ENCODE assay signal across 8 mouse cellular contexts in the genomic region with DNA sequence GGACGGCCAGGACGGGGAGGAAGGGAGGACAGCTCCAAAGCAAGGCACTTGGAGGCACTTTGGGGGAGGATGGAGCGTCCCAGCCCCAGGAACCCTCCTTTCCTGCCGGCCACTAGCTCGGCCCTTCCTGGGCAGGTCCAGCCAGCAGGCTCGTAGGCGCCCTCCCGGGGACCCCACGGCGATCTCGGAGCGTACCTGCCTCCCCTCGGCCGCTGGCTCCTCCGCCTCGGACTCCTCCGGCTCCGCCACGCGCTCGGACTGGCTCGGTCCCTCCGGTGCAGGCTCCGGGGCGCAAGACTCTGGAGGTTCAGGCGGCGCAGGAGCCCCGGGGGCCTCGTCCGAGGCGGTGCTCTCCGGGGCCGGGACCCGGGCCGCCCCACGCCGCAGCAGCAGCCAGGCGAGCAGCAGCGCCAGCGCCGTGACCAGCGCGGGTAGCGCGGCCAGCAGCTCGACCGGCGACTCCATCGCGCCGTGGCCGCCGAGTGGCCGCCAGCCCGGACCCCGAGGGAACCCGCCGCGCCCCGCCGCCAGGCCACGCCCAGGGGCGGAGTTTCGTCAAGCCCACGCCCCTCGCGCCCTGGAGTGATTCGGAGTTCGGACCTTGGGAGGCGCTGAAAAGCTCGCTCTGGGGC. TPM values are rescaled to one million over a fixed set of nuclear protein-coding genes. Genes with fewer than 3 reads are reported as not detected.
DNase-seq lines count a peak whose midpoint lies in the region; ATAC-seq and TF ChIP-seq lines count a peak whose summit lies in the region.

Gene Mxra7, minus strand, starts transcription at position 513 of the 632 bp plus-strand sequence.

- peak within 1 kb of the TSS; percentile 66 for H3K9ac ChIP-seq in MEL (ENCODE audit: control insufficient read depth, low read depth, low read length, poor library complexity, severe bottlenecking)
- peak within 1 kb of the TSS; percentile 73 for H3K9ac ChIP-seq in forebrain, embryonic 13.5 days

- H3K27ac ChIP-seq in MEL (ENCODE audit: control insufficient read depth, low read depth, low read length), result no peak within 1 kb of the TSS
- H3K27ac ChIP-seq in forebrain, embryonic 13.5 days, result peak within 1 kb of the TSS; percentile 49

- H3K36me3 ChIP-seq in MEL (ENCODE audit: control insufficient read depth in 1 of 2, insufficient read depth in 2 of 2, low read length in 2 of 2), result no peaks in the 10 kb centered on the region
- H3K36me3 ChIP-seq in forebrain, embryonic 13.5 days (ENCODE audit: poor library complexity, severe bottlenecking), result peaks cover 7% of the 10 kb centered on the region

- intact Hi-C loops in heart, postnatal 25 days (cut with DNase I), result no loop called here

- H3K9me3 ChIP-seq in MEL (replicated peaks; ENCODE audit: insufficient read depth, low read length), result no peaks in the 10 kb centered on the region
- H3K9me3 ChIP-seq in forebrain, embryonic 13.5 days (replicated peaks), result no peaks in the 10 kb centered on the region

- no peaks in the 10 kb centered on the region for H3K79me2 ChIP-seq in MEL (ENCODE audit: control insufficient read depth, insufficient read depth, low read length, poor library complexity)

- H3K4me2 ChIP-seq in forebrain, embryonic 13.5 days, result peak within 1 kb of the TSS; percentile 92

- H3K4me3 ChIP-seq in MEL (ENCODE audit: control insufficient read depth in 1 of 2, insufficient read depth in 1 of 2, low read depth in 2 of 2, low read length in 2 of 2), result peak within 1 kb of the TSS; percentile 45 to 75
- H3K4me3 ChIP-seq in forebrain, embryonic 13.5 days, result peak within 1 kb of the TSS; percentile 58

- TF ChIP-seq EP300 in MEL (IDR thresholded peaks at IDR 0.05; ENCODE audit: low read depth in 1 of 2, low read length in 2 of 2), result no peak

- no peaks in the 10 kb centered on the region; a peak in 1 of 4 replicates for H3K27me3 ChIP-seq in MEL (ENCODE audit: control insufficient read depth in 1 of 2, insufficient read depth in 2 of 2, low read length in 2 of 2)
- no peaks in the 10 kb centered on the region; the same call in 1 of the 2 replicates for H3K27me3 ChIP-seq in forebrain, embryonic 13.5 days

- peaks cover 0 to 7% of the 10 kb centered on the region in 2 experiments; a peak in 2 of 4 replicates for H3K4me1 ChIP-seq in MEL (ENCODE audit: control insufficient read depth in 1 of 2, insufficient read depth in 2 of 2, low read length in 2 of 2)
- H3K4me1 ChIP-seq in forebrain, embryonic 13.5 days, result peaks cover 36% of the 10 kb centered on the region

- ATAC-seq in forebrain, embryonic 13.5 days, result peak; percentile 62

- TF ChIP-seq CTCF in MEL (IDR thresholded peaks at IDR 0.05 in 2 of 3, conservative IDR thresholded peaks at IDR 0.05 in 1 of 3; ENCODE audit: control insufficient read depth in 1 of 3, insufficient read depth in 1 of 3, low read depth in 2 of 3, low read length in 3 of 3, poor library complexity in 1 of 3, severe bottlenecking in 1 of 3), result no peak
- TF ChIP-seq CTCF in brain, embryonic 14.5 days (IDR thresholded peaks at IDR 0.05; ENCODE audit: borderline replicate concordance, extremely low read depth, insufficient read depth, insufficient read length), result no peak

- WGBS in forebrain, embryonic 13.5 days, result under 1% methylated on average over 60 of the region's 71 CpGs

- TF ChIP-seq RAD21 in MEL (IDR thresholded peaks at IDR 0.05; ENCODE audit: low read depth, low read length), result no peak

- peak; percentile 52 for DNase-seq in MEL (ENCODE audit: low read depth, low spot score)
- DNase-seq in brain, embryonic 14.5 days (ENCODE audit: low read depth), result peak; percentile 72
- DNase-seq in heart, postnatal 25 days (ENCODE audit: low spot score), result peak; percentile 82
- DNase-seq in layer of hippocampus, adult 8-10 months (ENCODE audit: low spot score in 2 of 2), result peak in 1 of 2 experiments; percentile 48
- peak; percentile 91 for DNase-seq in lung, postnatal 10 days
- DNase-seq in ovary, postnatal 36 days (ENCODE audit: low spot score), result peak; percentile 89
- DNase-seq in urinary bladder, postnatal 4 days (ENCODE audit: low spot score in 2 of 2), result peak; percentile 84 to 88

- peak in 1 of 2 experiments; percentile 47; a peak in 1 of 4 replicates for TF ChIP-seq POLR2A in MEL (IDR thresholded peaks at IDR 0.05; ENCODE audit: control insufficient read depth in 1 of 2, insufficient read depth in 1 of 2, low read depth in 1 of 2, low read length in 2 of 2, poor library complexity in 1 of 2)
- peak; percentile 79 for TF ChIP-seq POLR2A in brain, embryonic 14.5 days (IDR thresholded peaks at IDR 0.05; ENCODE audit: borderline replicate concordance, extremely low read depth, insufficient read depth, insufficient read length, poor library complexity, severe bottlenecking)

TF ChIP-seq in MEL, 35 proteins besides CTCF, POLR2A, EP300 and RAD21:
- no peak for TF ChIP-seq POLR2AphosphoS5 (IDR thresholded peaks at IDR 0.05; ENCODE audit: borderline replicate concordance, low read depth, low read length)
- TF ChIP-seq SIN3A (IDR thresholded peaks at IDR 0.05; ENCODE audit: low read length), result no peak
- no peak for TF ChIP-seq MEF2A (IDR thresholded peaks at IDR 0.05; ENCODE audit: extremely low read depth, insufficient replicate concordance, low read depth, low read length, poor library complexity, severe bottlenecking)
- no peak for TF ChIP-seq TBP (IDR thresholded peaks at IDR 0.05; ENCODE audit: low read depth, low read length)
- TF ChIP-seq ETS1 (IDR thresholded peaks at IDR 0.05; ENCODE audit: low read depth, low read length), result no peak
- no peak for TF ChIP-seq GATA1 (IDR thresholded peaks at IDR 0.05; ENCODE audit: low read depth, low read length)
- no peak for TF ChIP-seq HCFC1 (IDR thresholded peaks at IDR 0.05; ENCODE audit: low read depth, low read length)
- no peak for TF ChIP-seq SMC3 (IDR thresholded peaks at IDR 0.05; ENCODE audit: low read depth, low read length)
- TF ChIP-seq E2F4 (IDR thresholded peaks at IDR 0.05; ENCODE audit: borderline replicate concordance, low read depth, low read length), result no peak
- TF ChIP-seq MXI1 (IDR thresholded peaks at IDR 0.05; ENCODE audit: low read depth, low read length), result no peak
- no peak for TF ChIP-seq GABPA (IDR thresholded peaks at IDR 0.05; ENCODE audit: low read depth, low read length)

RNA-seq across cellular contexts. Expression of gene Mxra7, which starts in this region (rescaled TPM):
- total RNA-seq in MEL (2012; rRNA removed), result 2.7 and 2.9 TPM in 2 replicates
- 1 to 10 TPM in 1 of 2 experiments, not detected in 1; 9.3 TPM for polyA plus RNA-seq in MEL (2012; ENCODE audit: insufficient read depth in 1 of 2, insufficient read length in 2 of 2, low read depth in 1 of 2, low replicate concordance in 2 of 2, missing spikeins in 1 of 2)
- polyA plus RNA-seq in brain, embryonic 14.5 days (2012; rRNA removed), result 14.2 and 30.5 TPM in 2 replicates
- 14.4 and 14.8 TPM in 2 replicates for polyA plus RNA-seq in forebrain, embryonic 13.5 days (2015; fragmentation: Nextera tagmentation; extraction: Ambion mirVana)
- 10 to 100 TPM; 17.2 to 23.2 TPM for total RNA-seq in heart, postnatal 25 days (2021)
- total RNA-seq in layer of hippocampus, adult 8-10 months (2022), result 10 to 100 TPM; 18.6 to 22.1 (median 20.0) TPM
